Mouse (Mus musculus) olfactory bulb, adult 2 months (tissue): ENCODE measurements at regions not wholly inside any gene's neighbourhood (a gene's known extent, or its start where the extent isn't known, plus 50 kb on each side); places are given as distances from the start of the nearest gene placed in this dataset.

Experiments used
- H3K27ac ChIP-seq: fragments of 200-500 bp; 2 replicates; pipeline ENCODE4 v1.5.1; 2012; ENCODE audit warnings: low read depth, low read length; ENCODE audit not compliant: insufficient read depth
- H3K4me1 ChIP-seq: fragments of 200-500 bp; 2 replicates; pipeline ENCODE4 v1.6.1; 2012; ENCODE audit warnings: low read length; ENCODE audit not compliant: control insufficient read depth, insufficient read depth
- H3K4me3 ChIP-seq: fragments of 200-500 bp; 2 replicates; pipeline ENCODE4 v1.5.1; 2012; ENCODE audit warnings: mild to moderate bottlenecking, low read depth, low read length, moderate library complexity; ENCODE audit not compliant: insufficient read depth
- CTCF ChIP-seq: fragments of 200-500 bp; IDR thresholded peaks from 2 replicates; pipeline ENCODE4 v1.5.1; 2012; ENCODE audit warnings: low read depth, mild to moderate bottlenecking, low read length, moderate library complexity; ENCODE audit not compliant: insufficient read depth
- POLR2A ChIP-seq: fragments of 200-500 bp; IDR thresholded peaks from 2 replicates; pipeline ENCODE4 v1.6.1; 2012; ENCODE audit warnings: mild to moderate bottlenecking, low read depth, low read length, moderate library complexity; ENCODE audit not compliant: insufficient read depth
- WGBS: fragments of 180-500 bp; shearing (Covaris S2); methylation state at CpG from one replicate; pipeline ENCODE4 v1.1.7; 2018; 5-methylcytosine and 5-hydroxymethylcytosine counted together

GRCm38 (mm10) chr3:29768592-29768991 lies 686.8 kb downstream of the Egfem1 start:
- WGBS: 59% methylated on average over 5 of the region's 5 CpGs
- TF ChIP-seq CTCF (no peak), POLR2A (no peak)
- Histone ChIP-seq H3K27ac (no peak overlapping the region), H3K4me1 (no peaks in the 10 kb centered on the region), H3K4me3 (no peak overlapping the region)

DNA sequence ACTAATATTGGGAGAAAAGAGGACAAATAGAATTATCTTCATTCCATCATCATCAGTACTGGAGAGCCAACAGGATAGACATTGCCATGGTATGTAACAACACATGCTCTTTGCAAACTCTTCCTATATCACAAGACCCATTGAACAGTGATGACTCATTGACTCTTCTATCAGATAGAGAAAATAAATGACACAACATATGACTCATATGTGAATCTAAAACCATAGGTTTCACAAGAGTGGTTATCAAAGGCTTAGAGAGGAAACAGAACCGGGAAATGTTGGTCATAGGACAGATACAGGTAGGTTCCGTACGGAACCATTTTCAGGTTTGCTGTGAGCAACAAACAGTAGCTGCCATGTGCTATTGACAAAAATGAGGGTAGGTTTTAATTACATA lies 682.2 kb downstream of the Egfem1 start:
- no peak overlapping the region for H3K27ac ChIP-seq
- WGBS: 93% methylated on average over 3 of the region's 3 CpGs
- H3K4me3 ChIP-seq: no peak overlapping the region

DNA sequence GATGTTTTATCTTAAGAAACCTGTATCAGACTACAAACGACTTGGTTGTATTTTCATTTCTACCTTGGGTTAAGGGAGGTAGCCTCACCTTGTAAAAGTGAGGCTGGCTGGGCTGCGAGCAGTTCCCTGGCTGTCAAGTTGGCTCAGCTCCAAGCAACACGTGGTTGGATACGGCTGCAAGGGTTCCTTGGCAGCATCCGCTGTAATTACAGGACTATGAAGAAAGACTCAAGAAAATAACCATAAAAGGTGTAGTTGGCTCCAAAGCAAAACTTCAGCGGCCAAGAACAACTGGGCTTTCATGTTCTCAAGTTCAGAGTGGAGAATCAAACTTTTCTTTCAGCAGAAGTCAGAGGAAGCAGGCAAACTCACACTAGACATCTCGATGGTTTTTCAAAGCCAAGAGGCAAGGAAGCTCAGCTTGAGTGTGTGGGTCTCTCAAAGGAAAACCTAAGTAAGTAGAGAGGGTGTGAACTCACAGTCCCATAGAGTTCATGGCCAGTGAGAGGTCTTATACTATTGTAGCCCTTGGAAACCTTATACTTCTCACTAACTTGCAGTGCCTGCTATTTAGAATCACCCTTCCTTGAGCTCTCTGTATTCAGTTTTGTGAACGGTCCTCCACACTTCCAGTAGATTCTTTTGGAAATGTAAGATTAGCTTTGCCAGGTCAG lies 676.1 kb downstream of the Egfem1 start:
- Histone ChIP-seq H3K4me3 (no peak overlapping the region), H3K27ac (no peak overlapping the region), H3K4me1 (no peaks in the 10 kb centered on the region)
- TF ChIP-seq CTCF (no peak), POLR2A (no peak)
- 18% methylated on average over 8 of the region's 8 CpGs for WGBS

More for the DNA sequence above, 682.2 kb downstream of the Egfem1 start:
- no peaks in the 10 kb centered on the region for H3K4me1 ChIP-seq
- TF ChIP-seq POLR2A (no peak), CTCF (no peak)
